Mouse (Mus musculus): ENCODE data around the gene Fbxo21. TPM values are rescaled to one million over a fixed set of nuclear protein-coding genes. Genes with fewer than 3 reads are reported as not detected.

Gene Fbxo21
- polyA plus RNA-seq, 1 experiment = 90.4 TPM

DNA sequence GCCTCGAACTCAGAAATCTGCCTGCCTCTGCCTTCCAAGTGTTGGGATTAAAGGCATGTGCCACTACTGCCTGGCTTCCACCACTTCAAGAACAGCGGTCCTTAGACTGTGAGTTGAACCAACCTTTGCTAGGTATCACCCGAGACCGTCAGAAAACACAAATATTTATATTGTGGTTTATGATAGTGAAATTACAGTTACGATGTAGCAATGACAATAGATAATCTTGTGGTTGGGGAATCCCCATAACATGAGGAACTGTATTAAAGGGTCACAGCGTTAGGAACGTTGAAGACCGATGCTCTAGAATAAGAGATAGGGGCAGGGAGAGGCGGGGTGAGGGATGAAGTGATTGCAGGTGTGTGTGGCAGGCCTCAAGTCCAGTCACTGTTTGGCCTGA is 68.9 kb downstream of the Fbxo21 start:
- no peak overlapping the region for H3K4me3 ChIP-seq (ENCODE audit: insufficient read depth, low read length)
- no peaks in the 10 kb centered on the region for H3K4me1 ChIP-seq (ENCODE audit: control insufficient read depth, insufficient read depth, low read length)
- no peak overlapping the region for H3K27ac ChIP-seq (ENCODE audit: insufficient read depth, low read length)
- TF ChIP-seq POLR2A (IDR thresholded peaks at IDR 0.05; ENCODE audit: extremely low read depth, insufficient read depth, low read length) (no peak), CTCF (IDR thresholded peaks at IDR 0.05; ENCODE audit: extremely low read depth, insufficient read depth, low read length) (no peak)

DNA sequence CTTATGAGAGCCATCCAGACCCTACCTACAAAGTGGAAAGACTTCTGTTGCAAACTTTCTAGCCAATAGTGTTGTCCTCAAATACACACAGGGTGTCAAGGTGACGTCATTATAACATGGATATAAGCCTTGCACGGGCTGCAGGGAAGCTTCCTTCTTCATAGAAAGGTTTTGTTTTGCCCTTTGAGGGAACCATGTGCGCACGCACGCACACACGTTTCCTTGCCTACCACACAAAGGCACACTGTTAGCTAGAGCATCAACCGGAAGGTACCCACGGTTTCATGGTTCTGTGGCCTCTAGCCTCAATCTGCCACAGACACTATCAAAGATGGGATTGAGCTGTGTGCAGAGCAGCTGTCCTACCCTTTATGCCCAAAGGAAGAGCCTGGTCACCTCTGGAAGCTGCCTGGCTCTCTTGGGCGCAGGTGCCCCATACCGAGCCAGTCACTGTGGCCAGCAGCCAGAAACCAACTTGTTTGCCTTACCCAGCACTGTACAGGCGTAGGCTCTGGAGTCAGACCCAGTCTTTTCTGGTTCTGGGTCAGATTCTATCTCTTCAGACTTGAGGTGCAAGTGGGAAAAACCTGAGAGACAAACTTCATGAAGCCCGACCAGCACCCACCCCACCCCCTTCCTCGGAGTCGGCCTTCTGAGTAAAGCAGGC is 70.7 kb downstream of the Fbxo21 start:
- TF ChIP-seq CTCF (IDR thresholded peaks at IDR 0.05; ENCODE audit: extremely low read depth, insufficient read depth, low read length) (no peak), POLR2A (IDR thresholded peaks at IDR 0.05; ENCODE audit: extremely low read depth, insufficient read depth, low read length) (no peak)
- no peak overlapping the region for H3K27ac ChIP-seq (ENCODE audit: insufficient read depth, low read length)
- no peak overlapping the region for H3K4me3 ChIP-seq (ENCODE audit: insufficient read depth, low read length)
- H3K4me1 ChIP-seq (ENCODE audit: control insufficient read depth, insufficient read depth, low read length) = no peaks in the 10 kb centered on the region

DNA sequence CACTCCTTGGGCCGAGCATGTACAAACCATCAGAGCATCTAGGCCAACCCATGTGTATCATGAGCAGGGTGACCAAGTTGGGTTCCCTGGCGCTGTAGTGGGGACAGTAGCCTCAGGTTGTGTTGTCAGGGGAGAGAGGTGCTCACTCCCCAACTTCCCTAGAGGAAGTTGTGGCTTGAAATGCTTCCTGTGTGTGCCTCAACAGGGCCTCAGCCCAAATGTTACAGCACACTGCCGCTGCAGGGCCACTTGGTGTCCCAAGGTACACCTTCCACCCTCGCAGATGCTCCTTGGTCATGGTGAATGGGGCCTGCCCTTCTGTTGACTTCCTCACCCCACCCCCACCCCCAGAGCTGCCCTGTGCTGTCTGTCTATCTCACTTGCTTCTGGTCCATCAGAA is 71.9 kb downstream of the Fbxo21 start:
- no peak overlapping the region for H3K4me3 ChIP-seq (ENCODE audit: insufficient read depth, low read length)
- no peak overlapping the region for H3K27ac ChIP-seq (ENCODE audit: insufficient read depth, low read length)
- TF ChIP-seq CTCF (IDR thresholded peaks at IDR 0.05; ENCODE audit: extremely low read depth, insufficient read depth, low read length) (no peak), POLR2A (IDR thresholded peaks at IDR 0.05; ENCODE audit: extremely low read depth, insufficient read depth, low read length) (no peak)
- H3K4me1 ChIP-seq (ENCODE audit: control insufficient read depth, insufficient read depth, low read length) = no peaks in the 10 kb centered on the region

DNA sequence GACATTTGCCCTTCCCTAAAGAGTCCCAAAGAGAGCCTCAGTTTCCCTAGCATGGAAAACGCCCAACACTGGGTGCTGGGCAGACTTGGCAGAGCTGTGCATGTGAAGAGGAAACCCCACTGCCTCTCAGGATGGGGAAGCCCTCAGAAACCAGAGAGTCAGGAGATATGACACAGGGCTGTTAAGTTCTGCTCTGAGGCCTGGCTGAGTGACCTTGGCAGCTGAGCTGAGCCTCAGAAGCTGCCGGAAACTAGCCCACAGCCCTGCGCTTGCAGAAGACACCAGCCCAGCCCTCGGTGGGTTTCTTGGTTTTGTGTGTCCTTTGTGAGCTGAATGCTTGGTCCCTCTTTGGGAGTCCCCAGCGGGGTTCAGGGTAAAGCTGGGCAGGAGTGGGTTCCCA is 72.4 kb downstream of the Fbxo21 start:
- TF ChIP-seq CTCF (IDR thresholded peaks at IDR 0.05; ENCODE audit: extremely low read depth, insufficient read depth, low read length) = no peak
- TF ChIP-seq POLR2A (IDR thresholded peaks at IDR 0.05; ENCODE audit: extremely low read depth, insufficient read depth, low read length) = no peak
- no peak overlapping the region for H3K4me3 ChIP-seq (ENCODE audit: insufficient read depth, low read length)

DNA sequence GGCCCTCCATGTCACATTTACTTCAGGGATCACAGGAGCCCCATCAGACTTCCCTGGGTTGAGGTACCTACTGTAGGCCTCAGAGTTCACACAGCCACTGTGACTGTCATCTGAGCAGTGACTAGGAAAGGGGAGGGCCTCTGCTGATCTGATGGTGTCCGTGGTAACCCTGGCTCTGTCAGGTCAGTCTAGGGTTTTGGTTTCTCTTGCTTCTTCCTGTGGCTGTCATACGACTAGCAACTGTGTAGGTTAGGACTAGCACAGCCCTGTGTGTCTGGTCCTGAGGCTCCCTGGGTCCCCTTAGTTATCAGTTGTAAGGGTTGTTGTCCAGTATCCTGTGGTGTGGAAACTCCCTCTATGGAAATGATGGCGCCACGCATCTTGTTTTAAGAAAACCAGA is 74.2 kb downstream of the Fbxo21 start:
- H3K27ac ChIP-seq (ENCODE audit: insufficient read depth, low read length) = no peak overlapping the region
- H3K4me1 ChIP-seq (ENCODE audit: control insufficient read depth, insufficient read depth, low read length) = no peaks in the 10 kb centered on the region
- TF ChIP-seq POLR2A (IDR thresholded peaks at IDR 0.05; ENCODE audit: extremely low read depth, insufficient read depth, low read length) (no peak), CTCF (IDR thresholded peaks at IDR 0.05; ENCODE audit: extremely low read depth, insufficient read depth, low read length) (no peak)
- no peak overlapping the region for H3K4me3 ChIP-seq (ENCODE audit: insufficient read depth, low read length)

More for the DNA sequence above, 72.4 kb downstream of the Fbxo21 start:
- H3K27ac ChIP-seq (ENCODE audit: insufficient read depth, low read length) = no peak overlapping the region
- H3K4me1 ChIP-seq (ENCODE audit: control insufficient read depth, insufficient read depth, low read length) = no peaks in the 10 kb centered on the region

DNA sequence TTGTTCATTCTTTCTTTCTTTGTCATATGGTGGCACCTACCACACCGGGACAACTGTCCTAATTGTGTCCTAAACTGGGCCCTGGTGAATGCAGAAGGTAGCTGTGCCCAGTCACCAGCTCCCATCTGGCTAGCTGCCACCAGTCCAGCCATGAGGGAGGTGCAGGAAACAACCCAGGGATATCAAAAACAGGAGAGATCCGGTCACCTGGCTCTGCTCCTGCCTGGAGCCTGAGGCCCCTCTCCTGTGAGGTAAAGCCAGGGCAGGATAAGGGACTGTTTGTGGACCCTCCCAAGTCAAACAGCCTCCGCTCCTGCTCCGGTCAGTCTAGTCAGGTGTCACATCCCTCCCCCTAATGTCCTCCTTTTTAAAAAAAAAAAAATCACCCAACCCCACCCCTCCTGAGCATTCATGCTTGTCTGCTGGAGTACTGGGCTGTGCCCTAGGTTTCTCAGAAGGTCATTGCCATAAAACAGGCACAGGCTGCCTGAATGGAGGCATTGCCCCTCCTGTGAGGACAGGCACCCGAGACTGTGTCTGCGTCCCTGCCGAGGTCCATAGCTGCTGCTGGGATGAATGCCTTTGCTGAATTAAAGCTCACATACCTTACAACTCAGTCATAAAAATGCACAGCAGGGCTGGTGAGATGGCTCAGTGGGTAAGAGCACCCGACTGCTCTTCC is 75.6 kb downstream of the Fbxo21 start:
- Histone ChIP-seq H3K27ac (ENCODE audit: insufficient read depth, low read length) (no peak overlapping the region), H3K4me1 (ENCODE audit: control insufficient read depth, insufficient read depth, low read length) (no peaks in the 10 kb centered on the region; the same call in 1 of the 2 replicates), H3K4me3 (ENCODE audit: insufficient read depth, low read length) (no peak overlapping the region)
- TF ChIP-seq POLR2A (IDR thresholded peaks at IDR 0.05; ENCODE audit: extremely low read depth, insufficient read depth, low read length) (no peak), CTCF (IDR thresholded peaks at IDR 0.05; ENCODE audit: extremely low read depth, insufficient read depth, low read length) (no peak)

DNA sequence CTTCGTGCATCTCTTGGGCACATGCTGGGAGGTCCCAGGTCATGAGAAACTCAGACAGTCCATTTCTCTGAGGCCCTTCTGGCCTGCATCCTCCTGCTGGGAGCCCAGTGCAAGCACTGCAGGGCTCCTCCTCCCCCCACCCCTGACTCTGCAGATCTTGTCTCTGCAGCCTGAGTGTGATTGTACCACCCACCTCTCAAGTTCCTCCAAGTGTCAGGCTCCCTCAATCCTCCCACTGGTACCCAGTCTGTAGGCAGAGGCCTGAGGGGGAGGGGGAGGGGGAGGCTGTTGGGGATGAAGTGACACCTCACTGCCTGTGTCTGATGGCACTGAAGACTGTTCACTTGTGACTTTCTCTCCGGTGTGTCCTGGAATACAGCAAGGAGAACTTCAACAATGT is 76.7 kb downstream of the Fbxo21 start:
- Histone ChIP-seq H3K4me3 (ENCODE audit: insufficient read depth, low read length) (no peak overlapping the region), H3K4me1 (ENCODE audit: control insufficient read depth, insufficient read depth, low read length) (no peaks in the 10 kb centered on the region; the same call in 1 of the 2 replicates), H3K27ac (ENCODE audit: insufficient read depth, low read length) (no peak overlapping the region)
- TF ChIP-seq POLR2A (IDR thresholded peaks at IDR 0.05; ENCODE audit: extremely low read depth, insufficient read depth, low read length) (no peak), CTCF (IDR thresholded peaks at IDR 0.05; ENCODE audit: extremely low read depth, insufficient read depth, low read length) (no peak)

DNA sequence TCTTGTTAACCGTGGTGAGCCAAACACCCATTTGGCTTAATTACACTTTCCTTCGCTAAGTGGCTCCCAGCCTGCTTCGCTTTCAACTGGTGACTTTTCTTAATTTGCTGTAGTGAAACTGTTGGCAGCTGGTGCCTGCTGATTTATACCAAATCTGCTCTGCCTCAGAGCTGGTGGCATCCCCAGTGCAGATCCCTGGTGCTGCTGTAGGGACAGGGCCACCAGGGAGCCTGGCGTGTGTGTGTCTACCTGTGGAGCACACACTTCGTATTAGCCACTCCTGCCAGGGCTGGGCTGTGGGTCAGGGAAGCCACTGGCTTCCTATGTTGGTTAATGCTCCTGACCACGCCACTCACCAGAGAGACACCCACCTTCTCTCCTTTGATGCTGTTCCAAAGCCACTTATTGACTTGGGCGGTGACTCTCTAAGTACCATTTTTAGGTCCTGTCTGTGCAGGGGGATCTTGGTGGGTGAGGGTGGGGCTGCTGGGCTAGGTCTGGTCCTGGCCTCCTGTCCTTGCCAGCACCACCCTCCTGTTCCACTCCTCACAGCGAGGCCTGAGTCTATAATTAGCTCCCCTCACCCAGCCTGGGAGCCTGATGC is 81.1 kb downstream of the Fbxo21 start:
- TF ChIP-seq POLR2A (IDR thresholded peaks at IDR 0.05; ENCODE audit: extremely low read depth, insufficient read depth, low read length) (no peak), CTCF (IDR thresholded peaks at IDR 0.05; ENCODE audit: extremely low read depth, insufficient read depth, low read length) (no peak)
- no peaks in the 10 kb centered on the region; the same call in 1 of the 2 replicates for H3K4me1 ChIP-seq (ENCODE audit: control insufficient read depth, insufficient read depth, low read length)
- H3K27ac ChIP-seq (ENCODE audit: insufficient read depth, low read length) = no peak overlapping the region
- no peak overlapping the region for H3K4me3 ChIP-seq (ENCODE audit: insufficient read depth, low read length)

DNA sequence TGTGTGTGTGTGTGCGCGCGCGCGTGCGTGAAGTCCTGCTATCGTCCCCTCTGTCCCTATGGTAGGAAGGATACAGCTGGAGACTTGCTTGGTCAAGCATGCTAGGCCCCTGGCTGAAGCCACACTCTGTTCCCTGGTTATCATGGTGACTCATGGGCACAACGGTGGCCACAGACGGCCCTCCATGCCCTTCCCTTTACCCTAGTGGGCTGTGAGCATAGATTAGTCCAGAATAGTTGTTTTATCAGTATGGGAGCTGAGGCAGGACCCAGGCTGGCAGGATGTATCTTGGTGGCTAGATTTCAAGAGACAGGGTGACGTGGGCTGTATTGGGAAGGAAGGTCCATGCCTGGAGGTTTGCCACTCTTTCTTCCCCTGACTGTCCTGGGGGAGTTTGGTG is 82.3 kb downstream of the Fbxo21 start:
- Histone ChIP-seq H3K4me1 (ENCODE audit: control insufficient read depth, insufficient read depth, low read length) (peaks cover 6% of the 10 kb centered on the region), H3K4me3 (ENCODE audit: insufficient read depth, low read length) (no peak overlapping the region), H3K27ac (ENCODE audit: insufficient read depth, low read length) (no peak overlapping the region)
- TF ChIP-seq POLR2A (IDR thresholded peaks at IDR 0.05; ENCODE audit: extremely low read depth, insufficient read depth, low read length) = no peak
- TF ChIP-seq CTCF (IDR thresholded peaks at IDR 0.05; ENCODE audit: extremely low read depth, insufficient read depth, low read length) = no peak

DNA sequence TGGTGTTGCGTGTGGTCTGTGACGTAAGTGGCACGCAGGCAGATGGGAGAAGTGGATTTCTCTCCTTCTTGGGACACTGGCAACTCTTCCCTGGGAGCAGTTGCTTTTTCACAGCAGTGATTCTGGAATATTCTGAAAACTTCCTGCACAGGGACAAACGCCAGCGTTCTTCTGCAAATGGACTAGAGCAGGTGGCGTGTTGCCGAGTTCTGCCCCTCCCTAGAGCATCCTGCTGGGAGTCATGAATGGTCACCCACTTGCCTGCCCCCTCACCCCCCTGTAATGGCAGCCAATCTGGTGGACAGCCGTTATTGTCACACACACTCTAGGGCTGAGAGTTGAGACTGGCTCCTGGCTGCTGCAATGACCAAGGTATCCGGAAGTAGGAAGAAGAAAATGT is 83.1 kb downstream of the Fbxo21 start:
- TF ChIP-seq CTCF (IDR thresholded peaks at IDR 0.05; ENCODE audit: extremely low read depth, insufficient read depth, low read length) (no peak), POLR2A (IDR thresholded peaks at IDR 0.05; ENCODE audit: extremely low read depth, insufficient read depth, low read length) (no peak)
- Histone ChIP-seq H3K4me1 (ENCODE audit: control insufficient read depth, insufficient read depth, low read length) (peaks cover 6% of the 10 kb centered on the region), H3K27ac (ENCODE audit: insufficient read depth, low read length) (no peak overlapping the region), H3K4me3 (ENCODE audit: insufficient read depth, low read length) (no peak overlapping the region)

Other genes starting within 250 kb of the Fbxo21 start
- gene Nos1, start 195.7 kb upstream of the Fbxo21 start, polyA plus RNA-seq (2012; rRNA removed) = 8.3 and 8.8 TPM in 2 replicates
- 47.6 and 54.6 TPM in 2 replicates for gene Tesc, start 51.0 kb downstream of the Fbxo21 start, polyA plus RNA-seq (2012; rRNA removed)
- 31.8 and 31.9 TPM in 2 replicates for gene Fbxw8, start 178.7 kb downstream of the Fbxo21 start, polyA plus RNA-seq (2012; rRNA removed)
- gene Hrk, start 187.9 kb downstream of the Fbxo21 start, polyA plus RNA-seq (2012; rRNA removed) = 15.5 and 16.9 TPM in 2 replicates

Data from cortical plate, adult 2 months (tissue).